Mouse (Mus musculus) frontal cortex, postnatal 10 days (tissue): ENCODE measurements around the gene Nynrin.
A peak's percentile ranks its signal among the peaks of the same experiment; 100 is the strongest.

Experiments
- DNase-seq, 2 experiments: peaks; one replicate each; pipeline ENCODE4 v3.0.0; 2022; ENCODE audit warnings: low spot score in 2 of 2, mixed read lengths in 1 of 2

Gene Nynrin

DNA sequence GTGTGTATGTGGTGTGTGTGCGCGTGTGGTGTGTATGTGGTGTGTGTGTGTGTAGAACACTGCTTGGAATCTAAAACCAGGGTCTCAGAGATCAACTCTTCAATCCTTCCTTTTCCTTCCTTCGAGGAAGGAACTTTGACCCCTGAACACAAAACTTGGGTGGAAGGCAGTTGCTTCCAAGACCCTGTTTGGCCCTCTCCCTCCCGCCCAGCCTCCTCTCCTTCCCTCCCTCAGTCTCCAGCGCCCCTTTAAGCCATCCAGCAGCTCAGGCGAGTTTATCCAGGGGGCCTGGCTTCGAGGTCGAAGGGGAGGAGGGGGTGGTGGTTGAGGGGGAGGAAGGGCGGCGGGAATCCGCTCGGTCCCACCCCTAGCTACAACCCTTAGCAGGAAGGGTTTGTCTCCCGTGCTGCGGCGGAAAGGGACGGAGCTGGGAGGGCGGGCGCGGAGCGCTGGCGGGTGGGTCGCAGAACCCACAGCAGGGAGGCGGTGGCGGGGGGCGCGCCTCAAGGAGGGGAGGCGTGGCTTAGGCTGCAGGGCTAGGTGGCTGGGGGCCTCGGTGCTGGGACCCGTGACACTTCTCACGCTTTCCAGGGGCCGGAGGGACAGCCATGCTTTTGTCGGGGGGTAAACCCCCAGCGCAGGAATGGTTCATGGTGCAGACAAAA lies at the start of gene Nynrin:
Nynrin (plus strand) TSS at position 390 of the 665 bp plus-strand sequence.
- DNase-seq, result peak in 1 of 2 experiments; percentile 61

DNA sequence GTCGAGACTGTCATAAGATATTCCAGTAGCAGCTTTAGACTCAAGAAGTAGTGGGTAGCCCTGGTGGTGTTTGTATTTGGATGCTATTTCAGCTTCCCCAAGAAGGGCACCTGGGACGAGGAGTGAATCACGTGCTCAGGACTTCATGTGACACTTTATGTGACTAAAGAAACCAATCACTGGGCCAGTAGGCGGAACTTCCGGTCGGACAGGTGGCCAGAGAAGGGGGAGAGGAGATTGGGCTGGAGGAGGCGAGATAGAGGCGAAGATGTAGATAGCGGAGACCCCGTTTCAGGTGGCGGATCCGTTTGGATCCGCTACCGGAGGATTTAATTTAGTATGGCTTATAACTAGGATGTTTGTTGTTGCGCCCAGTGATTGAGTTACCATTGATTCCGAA lies 38.9 kb upstream of the Nynrin start:
- DNase-seq, result peak; percentile 30 to 48

DNA sequence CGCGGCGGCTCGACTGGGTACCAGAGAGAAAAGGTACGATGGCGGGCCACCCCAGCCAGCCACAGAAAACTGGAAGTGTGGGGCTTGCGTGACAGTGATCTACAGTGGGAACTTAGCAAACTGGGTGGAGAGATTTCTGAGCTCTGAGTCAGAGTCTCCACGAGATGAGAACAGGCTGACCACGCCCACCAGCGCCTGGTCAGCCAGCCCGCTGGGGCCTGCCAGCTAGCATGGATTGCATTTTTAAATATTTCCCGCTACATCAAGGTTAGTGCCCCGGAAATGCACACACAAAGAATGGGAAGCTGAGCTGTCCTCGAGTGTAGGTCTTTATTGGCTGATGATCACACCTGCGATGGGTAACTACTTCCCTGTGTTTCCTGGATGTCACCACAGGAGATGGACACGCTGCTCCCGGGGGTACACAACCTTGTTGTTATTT lies 38.5 kb upstream of the Nynrin start:
- no peak for DNase-seq

DNA sequence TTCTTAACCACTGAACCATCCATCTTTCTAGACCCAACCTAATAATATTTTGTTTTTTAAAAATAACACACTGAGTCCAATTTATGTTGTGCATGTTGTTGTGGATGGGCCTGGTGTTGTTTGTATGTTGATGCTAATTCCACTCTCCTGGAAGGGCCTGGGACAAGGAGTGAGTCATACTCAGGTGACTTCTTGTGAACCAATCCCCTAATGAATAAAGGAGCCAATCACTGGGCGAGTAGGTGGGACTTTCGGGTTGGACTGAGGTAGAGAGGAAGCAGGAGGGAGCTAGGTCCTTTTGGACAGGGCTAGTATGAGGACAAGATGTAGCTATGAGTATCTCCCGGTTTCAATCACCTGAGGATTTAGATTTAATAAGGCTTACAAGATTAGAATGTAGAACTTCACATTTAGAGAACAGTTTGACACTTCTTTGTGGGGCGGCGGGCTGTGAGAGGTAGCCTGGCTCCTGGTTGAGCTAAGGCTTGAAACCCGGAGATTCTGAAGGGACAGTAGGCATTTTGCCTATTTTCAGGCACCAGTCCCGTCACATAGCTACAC lies 33.9 kb upstream of the Nynrin start:
- DNase-seq, result peak in 1 of 2 experiments; percentile 0

DNA sequence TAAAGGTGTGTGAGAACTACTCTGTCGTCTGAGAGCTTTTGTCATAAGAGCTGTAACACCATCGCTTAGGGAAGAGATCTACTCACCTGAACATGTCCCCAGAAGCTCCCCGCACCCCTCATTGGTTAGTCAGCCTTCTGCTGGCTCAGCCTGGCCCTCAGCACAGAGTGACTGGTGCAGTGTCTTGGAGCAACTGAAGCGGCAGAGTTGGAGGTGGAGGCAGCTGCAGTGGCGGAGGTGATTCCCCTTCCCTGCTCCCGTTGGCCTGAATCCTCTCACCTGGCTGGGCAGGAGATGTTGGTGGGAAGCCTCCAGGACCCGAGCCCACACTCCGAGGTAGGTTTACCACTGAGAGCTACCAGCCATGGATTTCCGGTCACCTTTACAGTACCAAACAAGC lies 33.2 kb upstream of the Nynrin start:
- DNase-seq, result peak in 1 of 2 experiments; percentile 0

DNA sequence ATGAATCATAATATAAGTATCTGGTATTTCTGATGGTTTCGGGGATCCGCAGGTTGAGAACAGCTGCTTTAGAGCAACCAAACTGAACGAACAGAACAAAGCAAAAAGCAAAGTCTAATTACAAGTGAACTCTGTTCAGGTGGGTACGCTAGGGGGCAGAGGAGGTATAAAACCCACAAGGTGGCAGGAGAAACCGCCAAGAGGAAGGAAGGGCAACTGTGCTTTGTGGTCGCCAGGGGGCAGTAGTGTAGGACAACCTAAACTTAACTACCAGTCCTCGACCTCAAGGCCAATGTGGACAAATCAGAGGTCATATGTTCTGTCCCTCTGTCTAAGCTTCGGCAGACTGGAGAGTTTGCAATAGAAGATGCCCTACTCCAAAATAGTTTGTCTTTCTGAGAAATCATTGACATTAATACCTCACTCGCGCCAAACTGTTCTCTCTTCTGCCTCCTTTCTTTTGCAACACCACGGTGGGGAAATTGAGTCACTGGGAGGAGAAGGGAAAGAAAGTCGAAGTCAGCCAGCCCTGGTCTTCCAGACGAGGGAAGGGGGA lies 31.3 kb upstream of the Nynrin start:
- peak in 1 of 2 experiments; percentile 46 for DNase-seq

DNA sequence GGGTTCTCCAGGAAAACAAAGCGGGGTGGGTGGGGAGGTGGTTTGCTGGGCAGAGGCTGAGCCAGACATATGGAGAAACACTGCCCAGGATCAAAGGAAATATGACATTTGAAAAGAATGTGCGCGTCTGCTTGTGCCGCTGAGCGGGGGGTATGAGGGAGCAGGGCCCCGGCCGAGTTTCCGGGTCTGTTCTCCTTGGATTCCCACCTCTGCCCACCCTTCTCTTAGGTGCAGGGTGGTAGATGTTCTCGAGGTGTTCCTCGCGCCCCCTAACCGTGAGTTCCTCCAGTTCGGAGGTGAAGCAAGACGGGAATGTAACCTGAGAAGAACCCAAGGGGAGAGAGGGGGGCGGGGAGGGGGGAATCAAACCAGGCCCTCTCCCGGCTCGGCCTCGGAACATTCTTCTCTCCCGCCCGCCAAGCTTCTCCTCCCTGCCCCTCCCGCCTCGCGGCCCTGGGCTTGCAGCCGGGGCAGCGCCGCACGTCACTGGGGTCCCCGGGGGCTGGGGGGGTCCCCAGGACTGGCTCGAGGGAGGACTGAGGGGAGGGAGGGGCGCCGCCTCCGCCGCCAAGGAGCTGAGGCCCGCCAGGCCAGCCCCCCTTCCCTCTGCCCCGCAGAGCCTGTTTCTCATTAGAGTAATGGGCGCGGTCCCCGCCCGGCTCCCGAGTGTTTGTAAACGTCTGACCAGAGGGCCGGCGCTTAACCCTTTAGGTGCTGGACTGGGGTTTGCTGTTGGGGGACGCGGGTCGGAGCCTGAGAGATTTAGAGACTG lies 30.6 kb upstream of the Nynrin start, which contains the start of gene Nfatc4:
Nfatc4 (plus strand) TSS at position 154 of the 772 bp plus-strand sequence.
- DNase-seq, result peak; percentile 48 to 63

DNA sequence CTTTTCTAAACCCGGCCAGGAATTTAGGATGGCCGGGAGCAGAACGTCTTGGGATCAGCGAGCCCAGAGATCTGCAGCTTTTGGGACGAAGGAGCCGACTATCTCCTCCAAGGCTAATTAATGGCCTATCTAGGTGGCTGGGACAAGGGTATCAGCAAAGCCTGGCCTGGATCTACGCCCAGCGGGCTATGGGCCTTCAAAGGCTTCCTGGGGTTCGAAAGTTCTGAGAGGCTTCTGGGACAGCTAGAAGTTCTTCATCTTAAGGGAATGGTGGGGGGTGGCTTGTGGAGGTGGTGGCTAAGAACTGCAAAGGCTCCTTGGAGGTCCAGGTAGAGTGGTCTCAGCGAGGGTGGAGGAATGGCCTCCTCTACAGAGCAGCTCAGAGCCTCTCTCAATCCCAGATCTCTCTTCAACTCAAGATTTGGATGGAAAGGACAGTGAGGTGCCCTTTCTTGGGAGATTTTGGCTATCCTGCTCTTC lies 29.8 kb upstream of the Nynrin start:
- peak; percentile 3 to 9 for DNase-seq

DNA sequence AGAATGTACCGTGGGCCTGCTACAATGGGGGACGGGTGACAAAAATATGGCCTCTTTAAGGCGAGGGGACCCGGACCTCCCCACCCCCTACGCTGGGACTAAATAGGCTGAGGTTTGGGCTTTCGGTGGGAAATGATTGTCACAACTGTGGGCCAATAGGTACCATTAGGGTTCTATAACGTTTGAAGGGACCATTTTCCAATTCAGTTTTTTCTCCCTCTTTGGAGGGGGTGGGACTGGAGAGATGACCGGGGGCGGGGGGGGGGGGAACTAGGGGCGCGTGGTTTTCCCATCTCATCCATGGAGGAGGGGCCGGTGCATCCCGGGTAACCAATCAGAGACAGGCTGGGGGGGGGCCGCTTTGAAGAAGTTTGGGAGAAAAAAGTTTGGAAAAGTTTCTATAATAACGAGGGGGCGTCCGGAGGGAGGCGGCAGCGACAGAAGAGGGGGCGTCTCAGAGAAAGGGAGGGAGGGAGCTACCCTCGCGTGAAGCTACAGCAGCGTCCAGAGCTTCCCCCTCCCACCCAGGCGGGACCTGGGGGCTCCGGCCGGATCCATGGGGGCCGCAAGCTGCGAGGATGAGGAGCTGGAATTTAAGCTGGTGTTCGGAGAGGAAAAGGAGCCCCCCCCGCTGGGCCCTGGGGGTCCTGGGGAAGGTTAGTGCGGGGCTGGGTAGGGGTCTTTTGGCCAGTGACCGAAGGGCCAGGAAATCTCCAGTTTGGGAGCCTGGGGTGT lies 29.2 kb upstream of the Nynrin start:
- DNase-seq, result peak in 1 of 2 experiments; percentile 16

DNA sequence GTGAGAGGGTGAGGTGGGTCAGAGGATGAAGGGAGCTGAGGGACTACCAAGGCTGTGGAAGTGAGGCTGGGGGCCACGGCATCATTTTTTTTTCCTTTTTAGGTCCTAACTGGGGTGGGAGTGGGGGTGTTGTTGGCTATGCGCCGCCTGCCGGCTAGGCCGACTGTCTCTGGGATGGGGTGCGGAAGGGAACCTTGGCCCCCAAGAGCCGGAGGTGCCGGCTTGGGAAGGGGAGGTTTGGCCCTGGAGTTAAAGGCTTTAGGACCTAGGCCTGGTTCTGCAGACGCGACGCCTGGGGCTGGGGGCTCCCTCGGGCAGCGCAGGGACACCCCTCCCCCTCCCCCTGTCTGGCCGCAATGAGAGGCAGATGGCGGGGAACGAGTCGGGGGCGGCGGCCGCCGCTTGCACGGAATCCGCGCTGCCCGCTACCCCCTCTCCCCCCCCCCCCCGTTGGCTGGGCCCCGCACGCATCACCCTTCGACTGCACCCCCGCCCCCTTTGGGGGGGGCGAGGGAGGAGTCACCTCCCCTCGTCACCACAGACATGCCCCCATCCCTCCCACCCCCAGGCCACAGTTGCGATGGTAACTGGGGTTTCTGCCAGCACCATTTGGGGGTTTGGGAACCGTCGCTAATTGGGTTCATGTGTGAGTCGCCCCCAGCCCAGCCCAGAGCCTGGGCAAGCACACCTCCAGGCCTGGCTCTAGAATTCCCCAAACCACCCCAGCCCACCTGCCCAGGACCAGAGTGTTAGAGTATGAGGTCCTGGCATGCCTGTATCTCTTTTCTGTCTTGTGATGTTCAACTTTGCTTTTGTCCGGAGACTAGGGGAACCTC lies 28.4 kb upstream of the Nynrin start:
- DNase-seq, result peak in 1 of 2 experiments; percentile 11

DNA sequence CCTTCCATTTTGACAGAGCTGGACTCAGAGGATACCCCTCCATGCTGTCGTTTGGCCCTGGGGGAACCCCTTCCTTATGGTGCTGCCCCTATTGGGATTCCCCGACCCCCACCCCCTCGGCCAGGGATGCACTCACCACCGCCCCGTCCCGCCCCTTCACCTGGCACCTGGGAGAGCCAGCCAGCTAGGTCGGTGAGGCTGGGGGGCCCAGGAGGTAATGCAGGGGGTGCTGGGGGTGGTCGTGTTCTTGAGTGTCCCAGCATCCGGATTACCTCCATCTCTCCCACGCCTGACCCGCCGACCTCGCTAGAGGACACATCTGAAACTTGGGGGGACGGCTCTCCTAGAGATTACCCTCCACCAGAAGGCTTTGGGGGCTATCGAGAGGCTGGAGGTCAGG lies 27.7 kb upstream of the Nynrin start:
- peak in 1 of 2 experiments; percentile 2 for DNase-seq

DNA sequence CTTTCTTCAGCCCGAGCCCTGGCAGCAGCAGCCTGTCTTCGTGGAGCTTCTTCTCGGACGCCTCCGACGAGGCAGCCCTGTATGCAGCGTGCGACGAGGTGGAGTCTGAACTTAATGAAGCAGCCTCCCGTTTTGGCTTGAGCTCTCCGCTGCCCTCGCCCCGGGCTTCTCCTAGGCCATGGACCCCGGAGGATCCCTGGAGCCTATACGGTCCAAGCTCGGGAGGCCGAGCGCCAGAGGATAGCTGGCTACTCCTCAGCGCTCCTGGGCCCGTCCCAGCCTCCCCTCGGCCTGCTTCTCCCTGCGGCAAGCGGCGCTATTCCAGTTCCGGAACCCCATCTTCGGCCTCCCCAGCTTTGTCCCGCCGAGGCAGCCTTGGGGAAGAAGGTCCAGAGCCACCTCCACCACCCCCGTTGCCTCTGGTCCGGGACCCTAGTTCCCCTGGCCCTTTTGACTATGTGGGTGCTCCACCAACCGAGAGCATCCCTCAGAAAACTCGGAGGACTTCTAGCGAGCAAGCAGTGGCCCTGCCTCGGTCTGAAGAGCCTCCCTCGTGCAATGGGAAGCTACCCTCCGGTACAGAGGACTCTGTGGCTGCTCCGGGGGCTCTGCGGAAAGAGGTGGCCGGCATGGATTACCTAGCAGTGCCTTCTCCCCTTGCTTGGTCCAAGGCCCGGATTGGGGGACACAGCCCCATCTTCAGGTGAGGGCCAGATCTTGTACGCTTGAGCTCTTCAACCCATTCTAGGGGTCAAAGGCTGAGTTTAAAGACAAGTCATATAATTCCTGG lies 27.1 kb upstream of the Nynrin start:
- no peak for DNase-seq

DNA sequence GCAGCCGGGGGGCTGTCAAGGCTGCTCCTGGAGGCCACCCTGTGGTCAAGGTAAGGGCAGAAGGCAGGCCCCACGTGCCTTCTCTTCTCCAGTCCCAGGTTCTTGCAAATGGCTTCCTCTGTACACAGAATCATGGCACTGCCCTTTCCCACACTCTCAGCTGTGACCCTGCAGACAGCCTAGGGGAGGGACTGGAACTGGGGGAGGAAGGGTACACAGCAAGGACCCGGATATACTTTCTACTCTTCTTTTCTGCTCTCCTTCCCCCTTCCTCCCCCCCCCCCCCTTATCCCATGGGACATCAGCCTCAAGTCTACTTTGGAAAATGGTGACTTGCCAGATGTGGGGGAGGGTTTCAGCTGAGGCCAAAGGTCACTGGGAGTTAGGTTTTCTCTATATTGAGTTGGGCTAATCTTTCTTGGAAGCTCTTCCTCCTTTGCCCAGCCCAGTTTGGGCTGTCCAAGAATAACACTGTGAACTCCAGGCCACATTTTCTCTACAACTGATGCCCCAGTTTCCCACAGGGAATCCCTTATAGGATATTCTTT lies 25.0 kb upstream of the Nynrin start:
- no peak for DNase-seq

DNA sequence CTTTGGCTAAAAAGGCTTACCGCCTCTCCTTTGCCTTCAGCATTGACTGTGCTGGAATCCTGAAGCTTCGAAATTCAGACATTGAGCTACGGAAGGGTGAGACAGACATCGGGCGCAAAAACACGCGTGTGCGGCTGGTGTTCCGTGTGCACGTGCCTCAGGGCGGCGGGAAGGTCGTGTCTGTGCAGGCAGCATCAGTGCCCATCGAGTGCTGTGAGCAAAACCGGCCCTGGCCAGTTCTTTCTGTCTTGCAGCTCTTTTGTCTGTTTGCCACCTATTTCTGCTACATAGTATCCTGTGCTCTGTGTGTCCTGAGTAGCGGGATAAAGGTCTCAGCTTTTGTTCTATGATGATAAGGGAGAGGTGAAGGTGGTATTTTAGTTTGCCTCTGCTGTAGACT lies 24.0 kb upstream of the Nynrin start:
- DNase-seq, result no peak

DNA sequence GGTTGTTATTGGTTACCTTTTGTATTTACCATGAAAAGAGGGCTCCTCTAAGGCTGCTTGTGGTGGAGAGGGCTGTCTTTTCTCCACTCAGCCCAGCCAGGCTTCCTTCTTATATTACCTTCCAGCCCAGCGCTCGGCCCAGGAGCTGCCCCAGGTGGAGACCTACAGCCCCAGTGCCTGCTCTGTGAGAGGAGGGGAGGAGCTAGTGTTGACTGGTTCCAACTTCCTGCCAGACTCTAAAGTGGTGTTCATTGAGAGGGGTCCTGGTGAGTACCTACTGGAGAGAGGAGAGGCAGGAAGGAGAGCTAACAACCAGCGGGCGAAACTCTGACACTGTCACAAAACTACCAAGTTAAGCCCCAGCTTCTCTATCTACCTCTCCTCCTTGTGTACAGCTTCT lies 23.5 kb upstream of the Nynrin start:
- DNase-seq, result no peak

DNA sequence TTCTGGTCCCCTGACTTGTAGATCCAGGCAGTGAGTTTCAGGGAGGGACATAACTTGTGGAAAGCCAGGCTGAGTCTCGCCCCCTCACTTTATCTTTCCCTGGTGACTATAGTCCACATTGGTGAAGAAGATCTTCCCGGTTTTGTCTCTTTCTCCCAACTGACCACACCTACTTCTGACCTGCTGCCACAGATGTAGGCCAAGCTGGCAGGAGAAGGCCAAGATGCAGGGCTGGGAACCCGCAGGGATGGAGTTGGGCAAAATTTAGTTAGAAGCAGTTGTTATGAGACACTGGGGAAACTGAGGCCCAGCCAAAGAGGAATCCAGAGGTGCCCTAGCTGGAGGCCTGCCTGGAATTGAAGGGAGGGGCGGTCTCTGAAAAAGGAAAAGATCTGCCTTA lies 20.7 kb upstream of the Nynrin start:
- DNase-seq, result no peak

DNA sequence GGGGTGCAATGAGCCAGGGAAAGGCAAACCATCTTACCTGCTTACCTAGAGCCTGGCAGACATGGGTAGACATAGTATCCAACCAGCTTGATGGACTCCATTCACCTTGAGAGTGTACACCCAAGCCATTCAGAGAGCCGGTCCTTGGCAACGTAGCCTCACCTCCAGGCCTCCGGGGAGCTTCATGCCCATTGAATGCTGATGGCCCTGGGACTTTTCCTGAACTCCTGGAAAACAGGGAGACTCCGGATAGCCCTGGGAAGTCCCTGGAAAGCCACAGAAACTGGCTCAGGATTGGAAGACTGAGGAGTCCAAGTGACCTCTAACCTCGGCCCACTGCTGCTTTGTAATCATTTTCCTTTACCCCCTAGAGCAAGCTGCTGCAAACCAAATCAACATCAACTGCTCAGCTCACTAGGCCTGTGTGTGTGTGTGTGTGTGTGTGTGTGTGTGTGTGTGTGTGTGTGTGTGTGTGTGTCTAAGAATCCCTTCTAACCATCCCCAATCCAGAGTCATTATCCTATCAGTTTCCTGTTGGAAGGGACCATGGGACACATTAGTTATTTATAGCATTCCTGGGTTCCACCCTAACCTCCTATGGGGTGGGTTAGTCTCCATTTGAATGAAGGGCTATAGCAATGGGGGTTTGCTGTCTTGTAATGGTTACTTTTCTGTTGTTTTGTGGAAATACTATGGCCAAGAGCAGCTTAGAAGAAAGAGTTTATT lies 18.8 kb upstream of the Nynrin start:
- no peak for DNase-seq

DNA sequence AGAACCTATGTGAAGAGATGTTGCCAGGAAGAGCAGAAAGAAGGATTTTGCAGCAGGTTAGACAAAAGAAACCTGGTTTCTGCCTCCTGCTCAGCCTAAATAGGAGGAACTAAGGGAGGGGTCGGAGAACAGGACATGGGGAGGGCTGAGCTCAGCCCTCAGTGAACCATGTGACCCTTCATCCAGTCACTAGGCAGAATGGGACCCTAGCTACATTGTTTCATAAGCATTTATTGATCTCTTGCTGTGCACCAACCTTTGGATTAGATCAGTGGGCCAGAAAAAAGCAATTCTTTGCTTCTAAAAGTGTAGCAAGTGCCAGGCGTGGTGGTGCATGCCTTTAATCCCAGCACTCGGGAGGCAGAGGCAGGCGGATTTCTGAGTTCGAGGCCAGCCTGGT lies 15.5 kb upstream of the Nynrin start:
- DNase-seq, result no peak

DNA sequence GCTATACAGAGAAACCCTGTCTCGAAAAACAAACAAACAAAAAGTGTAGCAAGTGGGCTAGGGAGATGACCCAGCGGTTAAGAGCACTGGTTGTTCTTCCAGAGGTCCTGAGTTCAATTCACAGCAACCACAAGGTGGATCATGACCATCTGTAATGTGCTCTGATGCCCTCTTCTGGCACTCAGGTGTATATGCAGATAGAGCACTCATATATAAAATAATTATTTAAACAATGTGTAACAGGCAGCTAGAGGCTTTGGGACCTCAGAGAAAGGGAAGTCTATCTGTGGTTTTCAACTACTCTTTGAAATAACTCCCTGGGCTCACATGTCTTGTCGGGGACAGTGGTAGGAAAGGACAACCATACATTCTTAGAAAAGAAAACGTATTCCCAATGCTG lies 15.1 kb upstream of the Nynrin start:
- no peak for DNase-seq
